Mouse (Mus musculus): ENCODE data around the gene Nlrp6. TPM values are rescaled to one million over a fixed set of nuclear protein-coding genes. Genes with fewer than 3 reads are reported as not detected.
"Not testable (repeated sequence)": the region's sequence is repeated elsewhere in the genome, so short reads cannot be mapped to it uniquely, and the experiment has no call there.

Nlrp6 gene
- polyA plus RNA-seq, 1 experiment from 2014 or later, result 1.2 TPM

- peak within 1 kb of the TSS; percentile 46 for H3K4me2 ChIP-seq
- H3K9me3 ChIP-seq (replicated peaks), result no peaks in the 10 kb centered on the region
- no peaks in the 10 kb centered on the region for H3K27me3 ChIP-seq
- peak within 1 kb of the TSS; percentile 21 for H3K4me3 ChIP-seq (replicated peaks)
- peaks cover 39% of the 10 kb centered on the region for H3K4me1 ChIP-seq
- peak within 1 kb of the TSS; percentile 70 for H3K27ac ChIP-seq
- H3K36me3 ChIP-seq, result no peaks in the 10 kb centered on the region
- ATAC-seq (replicated peaks; ENCODE audit: low FRiP score), result no peak
- H3K9ac ChIP-seq, result no peak within 1 kb of the TSS
- 86% methylated on average over 4 of the region's 4 CpGs for WGBS
Measured at GRCm38 (mm10) chr7:140966921-140967320, 46.2 kb downstream of the Nlrp6 start, which contains the start of gene Ifitm1. Gene Ifitm1, plus strand, starts transcription at chr7:140967221.

DNA sequence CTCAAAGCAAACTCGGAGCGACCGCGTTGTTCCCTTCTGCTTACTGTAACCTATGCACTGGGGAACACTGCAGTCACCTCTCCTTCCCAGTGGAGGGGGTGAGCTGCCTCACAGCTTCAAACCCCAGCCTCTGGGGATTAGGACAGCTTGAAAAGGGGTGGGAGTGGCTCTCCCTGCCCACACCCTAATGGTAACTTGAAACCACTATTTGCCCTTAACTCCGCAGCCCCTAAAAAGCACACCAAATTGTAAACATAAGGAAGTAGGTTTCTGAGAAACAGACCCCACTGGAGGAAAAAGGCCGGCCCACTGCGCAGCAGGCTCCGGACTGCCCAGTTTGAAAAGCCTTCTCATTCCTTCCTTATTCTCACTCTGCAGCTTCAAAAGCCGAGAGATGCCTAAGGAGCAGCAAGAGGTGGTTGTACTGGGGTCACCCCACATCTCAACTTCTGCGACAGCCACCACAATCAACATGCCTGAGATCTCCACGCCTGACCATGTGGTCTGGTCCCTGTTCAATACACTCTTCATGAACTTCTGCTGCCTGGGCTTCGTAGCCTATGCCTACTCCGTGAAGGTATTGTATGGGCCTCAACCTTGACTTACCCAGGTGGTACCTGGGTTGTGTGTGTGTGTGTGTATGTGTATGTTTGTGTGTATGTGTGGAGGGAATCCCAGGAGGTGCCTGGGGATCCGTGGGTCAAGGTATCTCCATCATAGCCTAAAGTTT, 47.3 kb downstream of the Nlrp6 start:
- Histone ChIP-seq H3K36me3 (no peaks in the 10 kb centered on the region), H3K27me3 (no peaks in the 10 kb centered on the region), H3K4me2 (peak overlapping the region; percentile 46), H3K27ac (peak overlapping the region; percentile 70), H3K4me1 (peaks cover 40% of the 10 kb centered on the region), H3K9me3 (replicated peaks) (no peaks in the 10 kb centered on the region), H3K9ac (no peak overlapping the region), H3K4me3 (replicated peaks) (peak overlapping the region; percentile 21)
- peak; percentile 74 for ATAC-seq (replicated peaks; ENCODE audit: low FRiP score)
- WGBS, result 9% methylated on average over 14 of the region's 14 CpGs

DNA sequence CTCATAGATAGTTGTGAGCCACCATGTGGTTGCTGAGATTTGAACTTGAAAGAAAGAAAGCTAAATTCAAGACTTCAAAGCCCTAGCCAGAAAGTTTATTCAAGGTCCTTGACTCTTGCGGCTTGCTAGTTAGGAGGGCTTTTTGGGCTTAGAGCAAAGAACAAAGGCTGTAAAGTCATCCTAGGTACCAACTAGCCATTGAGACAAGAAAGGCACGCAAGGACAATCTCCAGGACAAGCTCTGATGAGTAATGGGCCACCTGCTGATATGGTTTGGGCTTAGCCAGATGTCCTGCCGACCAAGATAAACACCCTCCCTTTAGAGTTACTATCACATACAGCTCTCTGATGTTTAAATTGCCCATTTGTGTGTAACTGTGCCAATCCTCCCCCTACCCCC, 48.0 kb downstream of the Nlrp6 start:
- H3K9ac ChIP-seq; H3K27me3 ChIP-seq; H3K27ac ChIP-seq; H3K36me3 ChIP-seq; H3K9me3 ChIP-seq (replicated peaks); H3K4me3 ChIP-seq (replicated peaks); ATAC-seq (replicated peaks; ENCODE audit: low FRiP score): not testable (repeated sequence)
- 31% methylated on average over 3 of the region's 3 CpGs for WGBS
- Histone ChIP-seq H3K4me2 (peak overlapping the region; percentile 46; the same call in 1 of the 2 replicates), H3K4me1 (peaks cover 47% of the 10 kb centered on the region)

DNA sequence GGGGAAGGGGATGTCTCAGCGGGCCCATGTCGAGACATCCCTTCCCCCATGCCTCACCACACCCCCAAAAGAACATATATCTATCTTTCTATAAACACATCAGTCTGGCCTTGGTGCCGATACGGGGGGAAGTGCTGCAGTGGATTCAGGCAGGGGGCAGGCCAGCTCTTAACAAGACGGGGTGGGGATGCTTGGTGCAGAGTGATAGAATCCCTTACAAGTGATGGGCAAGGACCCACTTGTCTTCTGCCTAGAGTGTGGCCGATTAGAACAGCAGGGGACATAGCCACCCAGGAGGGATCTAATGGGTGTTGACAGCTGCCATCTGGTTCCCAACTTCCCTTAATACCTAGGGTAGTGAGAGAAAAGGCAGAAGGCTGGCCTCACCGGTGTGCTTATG, 50.2 kb downstream of the Nlrp6 start:
- no peak for ATAC-seq (replicated peaks; ENCODE audit: low FRiP score)
- peaks cover 58% of the 10 kb centered on the region for H3K4me1 ChIP-seq
- H3K27ac ChIP-seq, result peak overlapping the region; percentile 69; the same call in 1 of the 2 replicates
- H3K4me3 ChIP-seq (replicated peaks), result no peak overlapping the region
- no peak overlapping the region for H3K4me2 ChIP-seq
- H3K9ac ChIP-seq, result no peak overlapping the region
- H3K36me3 ChIP-seq, result no peaks in the 10 kb centered on the region
- WGBS, result 44% methylated on average over 7 of the region's 7 CpGs
- no peaks in the 10 kb centered on the region for H3K27me3 ChIP-seq
- no peaks in the 10 kb centered on the region for H3K9me3 ChIP-seq (replicated peaks)

DNA sequence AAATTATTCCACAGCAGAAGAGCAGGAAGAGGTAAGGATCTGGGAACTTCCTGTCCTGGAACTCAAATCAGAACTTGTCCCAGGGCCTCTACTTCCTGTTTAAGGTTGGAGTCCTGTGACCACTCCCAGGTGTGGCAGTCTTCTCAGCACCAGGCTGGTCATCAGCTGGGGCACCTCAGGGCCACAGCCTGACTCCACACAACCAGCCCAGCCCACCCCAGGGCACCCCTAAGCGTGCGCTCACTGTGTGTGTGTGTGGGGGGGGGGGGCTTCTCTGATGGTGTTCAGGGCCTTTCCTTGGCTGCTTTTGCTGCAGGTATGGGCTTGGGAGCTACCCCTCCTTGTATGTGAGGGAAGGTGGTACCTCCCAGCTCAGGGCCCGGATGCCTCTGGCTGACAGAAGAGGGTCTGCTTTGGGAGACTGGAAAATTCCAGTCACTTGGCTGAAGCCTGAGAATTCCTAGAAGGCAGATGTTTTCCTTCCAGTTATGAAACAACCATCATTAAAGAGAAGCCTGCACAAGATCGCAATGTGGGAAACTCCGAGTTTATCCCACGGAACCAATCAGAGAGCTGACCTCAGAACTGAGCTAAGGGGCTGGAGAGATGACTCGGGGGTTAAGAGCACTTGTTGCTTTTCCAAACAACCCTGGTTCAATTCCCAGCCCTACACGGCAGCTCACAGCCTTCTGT, 50.9 kb downstream of the Nlrp6 start:
- H3K4me1 ChIP-seq, result peaks cover 58% of the 10 kb centered on the region
- H3K36me3 ChIP-seq, result no peaks in the 10 kb centered on the region
- H3K4me2 ChIP-seq, result no peak overlapping the region
- H3K4me3 ChIP-seq (replicated peaks), result no peak overlapping the region
- H3K27me3 ChIP-seq, result no peaks in the 10 kb centered on the region
- H3K27ac ChIP-seq, result peak overlapping the region; percentile 69
- no peak; the same call in 1 of the 2 replicates for ATAC-seq (replicated peaks; ENCODE audit: low FRiP score)
- H3K9ac ChIP-seq, result no peak overlapping the region
- WGBS, result 58% methylated on average over 8 of the region's 8 CpGs
- no peaks in the 10 kb centered on the region for H3K9me3 ChIP-seq (replicated peaks)

DNA sequence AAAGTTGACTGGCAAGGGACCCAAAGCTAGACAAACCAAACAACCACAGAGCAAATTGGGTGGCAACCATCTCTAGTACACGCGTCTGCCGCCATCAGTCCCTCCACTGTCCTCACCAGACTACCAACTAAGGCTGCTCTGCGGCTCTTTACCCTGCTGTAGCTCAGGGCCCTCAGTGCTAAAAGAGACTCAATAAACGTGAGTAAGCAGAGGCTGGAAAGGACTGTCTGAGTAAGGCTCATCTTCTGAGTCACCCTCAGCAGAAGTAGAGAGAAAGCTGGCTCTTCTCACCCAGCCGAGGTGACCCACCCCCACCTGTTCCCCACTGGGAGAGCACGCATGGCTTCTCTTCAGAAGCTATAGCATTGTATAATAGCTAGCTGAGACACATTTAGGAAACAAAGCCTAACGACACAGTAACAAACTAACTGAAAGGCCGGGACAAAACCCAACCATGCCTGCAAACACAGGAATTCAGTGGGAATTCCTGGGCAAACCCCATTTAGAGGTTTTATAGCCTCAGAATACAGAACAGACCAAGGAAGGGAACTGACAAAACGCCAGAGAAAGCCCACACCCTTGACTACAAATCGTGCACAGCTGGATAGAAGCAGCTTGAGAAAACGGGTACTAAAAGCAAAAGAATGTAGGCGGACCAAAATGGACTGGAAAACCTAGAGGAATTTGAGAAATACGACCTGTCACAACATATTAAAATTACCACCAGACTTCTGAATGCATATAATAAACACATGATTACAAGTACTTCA, 52.9 kb downstream of the Nlrp6 start:
- ATAC-seq (replicated peaks; ENCODE audit: low FRiP score), result no peak
- H3K9ac ChIP-seq, result no peak overlapping the region
- peaks cover 47% of the 10 kb centered on the region for H3K4me1 ChIP-seq
- no peak overlapping the region for H3K4me3 ChIP-seq (replicated peaks)
- no peaks in the 10 kb centered on the region for H3K27me3 ChIP-seq
- peak overlapping the region; percentile 66 for H3K27ac ChIP-seq
- H3K4me2 ChIP-seq, result no peak overlapping the region
- no peaks in the 10 kb centered on the region for H3K9me3 ChIP-seq (replicated peaks)
- WGBS, result 34% methylated on average over 14 of the region's 14 CpGs
- H3K36me3 ChIP-seq, result no peaks in the 10 kb centered on the region

DNA sequence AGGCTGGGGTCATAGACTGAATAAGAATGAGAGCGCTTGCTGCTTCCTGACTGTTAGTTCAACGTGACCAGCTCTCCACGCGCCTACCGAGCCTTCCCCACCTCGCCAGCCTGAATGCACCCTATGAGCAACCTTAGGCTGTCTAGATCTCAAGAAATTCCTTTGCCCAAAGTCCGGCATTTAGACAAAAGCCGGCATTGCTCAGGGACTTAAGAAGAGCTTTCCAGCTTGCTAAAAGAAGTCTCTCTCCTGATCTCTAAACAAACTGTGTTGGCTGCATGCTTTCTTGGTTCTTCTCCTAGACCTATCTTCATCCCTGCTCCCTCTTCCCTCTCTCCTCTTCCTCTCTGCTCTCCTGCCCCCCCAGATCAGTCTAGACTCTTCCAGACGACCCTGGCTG, 54.2 kb downstream of the Nlrp6 start:
- 0 out of 2 replicates have a peak overlapping the region, but pooled peaks have one; percentile 0 for H3K27ac ChIP-seq
- no peak for ATAC-seq (replicated peaks; ENCODE audit: low FRiP score)

GRCm38 (mm10) chr7:140975465-140975864, 54.8 kb downstream of the Nlrp6 start:
- ATAC-seq (replicated peaks; ENCODE audit: low FRiP score), result no peak
- Histone ChIP-seq H3K9me3 (replicated peaks) (no peaks in the 10 kb centered on the region), H3K4me2 (no peak overlapping the region), H3K27me3 (no peaks in the 10 kb centered on the region), H3K4me1 (peaks cover 33% of the 10 kb centered on the region), H3K36me3 (no peaks in the 10 kb centered on the region), H3K9ac (no peak overlapping the region), H3K27ac (no peak overlapping the region), H3K4me3 (replicated peaks) (no peak overlapping the region)
- WGBS, result 40% methylated on average over 3 of the region's 3 CpGs

More for the DNA sequence above, 54.2 kb downstream of the Nlrp6 start:
- Histone ChIP-seq H3K4me1 (peaks cover 34% of the 10 kb centered on the region), H3K9ac (no peak overlapping the region), H3K27me3 (no peaks in the 10 kb centered on the region), H3K4me2 (no peak overlapping the region), H3K4me3 (replicated peaks) (no peak overlapping the region), H3K36me3 (no peaks in the 10 kb centered on the region), H3K9me3 (replicated peaks) (no peaks in the 10 kb centered on the region)
- whole genome bisulfite sequencing, result 28% methylated on average over 9 of the region's 9 CpGs

DNA sequence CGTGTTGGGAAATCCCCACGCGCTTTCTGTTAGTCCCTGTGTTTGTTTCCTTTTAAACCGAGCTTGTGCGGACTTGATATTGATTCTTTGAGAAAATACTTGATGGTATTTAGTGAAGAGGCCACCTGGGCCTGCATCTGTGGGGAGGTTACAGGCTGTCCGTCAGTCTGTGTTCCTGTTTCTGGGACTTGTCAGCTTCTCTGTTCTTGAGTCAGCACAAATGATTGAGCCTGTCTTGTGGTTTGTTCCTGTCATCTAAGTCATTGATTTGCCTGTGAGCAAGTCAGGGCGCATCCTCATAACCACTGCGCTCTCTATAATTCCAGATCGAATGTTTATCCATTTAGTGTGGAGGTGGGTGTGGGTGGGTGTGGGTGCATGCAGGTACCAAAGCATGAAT, 56.0 kb downstream of the Nlrp6 start:
- H3K4me1 ChIP-seq, result peaks cover 21% of the 10 kb centered on the region
- H3K9ac ChIP-seq; H3K27me3 ChIP-seq; H3K9me3 ChIP-seq (replicated peaks); H3K4me2 ChIP-seq; H3K36me3 ChIP-seq; H3K27ac ChIP-seq; H3K4me3 ChIP-seq (replicated peaks); ATAC-seq (replicated peaks; ENCODE audit: low FRiP score): not testable (repeated sequence)
- WGBS, result 92% methylated on average over 9 of the region's 9 CpGs

Other genes with a start within 250 kb of the Nlrp6 start
- gene Olfr45, start 239.0 kb upstream of the Nlrp6 start, polyA plus RNA-seq (2015; fragmentation: Nextera tagmentation; extraction: Ambion mirVana), result not detected in 2 replicates
- not detected in 2 replicates for gene Olfr541, start 223.6 kb upstream of the Nlrp6 start, polyA plus RNA-seq (2015; fragmentation: Nextera tagmentation; extraction: Ambion mirVana)
- 0.42 and 0.49 TPM in 2 replicates for gene Cyp2e1, start 157.2 kb upstream of the Nlrp6 start, polyA plus RNA-seq (2015; fragmentation: Nextera tagmentation; extraction: Ambion mirVana)
- 0.10 and 0.22 TPM in 2 replicates for gene Syce1, start 133.1 kb upstream of the Nlrp6 start, polyA plus RNA-seq (2015; fragmentation: Nextera tagmentation; extraction: Ambion mirVana)
- 1.7 and 1.8 TPM in 2 replicates for gene Zfp941, start 98.7 kb upstream of the Nlrp6 start, polyA plus RNA-seq (2015; fragmentation: Nextera tagmentation; extraction: Ambion mirVana)
- gene Urah, start 85.9 kb upstream of the Nlrp6 start, polyA plus RNA-seq (2015; fragmentation: Nextera tagmentation; extraction: Ambion mirVana), result 0.62 and 0.82 TPM in 2 replicates
- gene Scgb1c1, start 75.4 kb upstream of the Nlrp6 start, polyA plus RNA-seq (2015; fragmentation: Nextera tagmentation; extraction: Ambion mirVana), result not detected in 2 replicates
- 0.12 TPM in 1 of 2 replicates, not detected in the other for gene Odf3, start 73.1 kb upstream of the Nlrp6 start, polyA plus RNA-seq (2015; fragmentation: Nextera tagmentation; extraction: Ambion mirVana)
- gene Gm45785, start 64.6 kb upstream of the Nlrp6 start, polyA plus RNA-seq (2015; fragmentation: Nextera tagmentation; extraction: Ambion mirVana), result not detected in 2 replicates
- 54.8 and 59.7 TPM in 2 replicates for gene Ric8a, start 63.9 kb upstream of the Nlrp6 start, polyA plus RNA-seq (2015; fragmentation: Nextera tagmentation; extraction: Ambion mirVana)
- gene Bet1l, start 63.3 kb upstream of the Nlrp6 start, polyA plus RNA-seq (2015; fragmentation: Nextera tagmentation; extraction: Ambion mirVana), result 35.9 and 37.2 TPM in 2 replicates
- gene Psmd13, start 38.9 kb upstream of the Nlrp6 start, polyA plus RNA-seq (2015; fragmentation: Nextera tagmentation; extraction: Ambion mirVana), result 241 and 246 TPM in 2 replicates
- 32.5 and 36.3 TPM in 2 replicates for gene Sirt3, start 38.6 kb upstream of the Nlrp6 start, polyA plus RNA-seq (2015; fragmentation: Nextera tagmentation; extraction: Ambion mirVana)
- 3.9 and 4.8 TPM in 2 replicates for gene Cox8b, start 20.5 kb upstream of the Nlrp6 start, polyA plus RNA-seq (2015; fragmentation: Nextera tagmentation; extraction: Ambion mirVana)
- gene Pgghg, start 20.5 kb downstream of the Nlrp6 start, polyA plus RNA-seq (2015; fragmentation: Nextera tagmentation; extraction: Ambion mirVana), result 19.5 and 23.5 TPM in 2 replicates
- gene Ifitm5, start 29.4 kb downstream of the Nlrp6 start, polyA plus RNA-seq (2015; fragmentation: Nextera tagmentation; extraction: Ambion mirVana), result 4.3 and 21.7 TPM in 2 replicates
- gene Gm45717, start 35.0 kb downstream of the Nlrp6 start, polyA plus RNA-seq (2015; fragmentation: Nextera tagmentation; extraction: Ambion mirVana), result 0.39 TPM in 1 of 2 replicates, not detected in the other
- gene Ifitm2, start 35.1 kb downstream of the Nlrp6 start, polyA plus RNA-seq (2015; fragmentation: Nextera tagmentation; extraction: Ambion mirVana), result 897 and 954 TPM in 2 replicates
- gene Ifitm1, start 46.3 kb downstream of the Nlrp6 start, polyA plus RNA-seq (2015; fragmentation: Nextera tagmentation; extraction: Ambion mirVana), result 55.2 and 59.7 TPM in 2 replicates
- gene Ifitm3, start 89.9 kb downstream of the Nlrp6 start, polyA plus RNA-seq (2015; fragmentation: Nextera tagmentation; extraction: Ambion mirVana), result 187 and 205 TPM in 2 replicates
- gene Ifitm6, start 97.0 kb downstream of the Nlrp6 start, polyA plus RNA-seq (2015; fragmentation: Nextera tagmentation; extraction: Ambion mirVana), result 1.3 and 2.2 TPM in 2 replicates
- not detected in 2 replicates for gene Gm17387, start 108.2 kb downstream of the Nlrp6 start, polyA plus RNA-seq (2015; fragmentation: Nextera tagmentation; extraction: Ambion mirVana)
- gene B4galnt4, start 140.2 kb downstream of the Nlrp6 start, polyA plus RNA-seq (2015; fragmentation: Nextera tagmentation; extraction: Ambion mirVana), result 12.4 and 15.4 TPM in 2 replicates
- 7.8 and 7.9 TPM in 2 replicates for gene Pkp3, start 157.3 kb downstream of the Nlrp6 start, polyA plus RNA-seq (2015; fragmentation: Nextera tagmentation; extraction: Ambion mirVana)
- 20.8 and 24.7 TPM in 2 replicates for gene Sigirr, start 179.7 kb downstream of the Nlrp6 start, polyA plus RNA-seq (2015; fragmentation: Nextera tagmentation; extraction: Ambion mirVana)
- gene Ano9, start 196.9 kb downstream of the Nlrp6 start, polyA plus RNA-seq (2015; fragmentation: Nextera tagmentation; extraction: Ambion mirVana), result 6.0 TPM in 2 replicates
- 79.9 and 83.4 TPM in 2 replicates for gene Ptdss2, start 201.5 kb downstream of the Nlrp6 start, polyA plus RNA-seq (2015; fragmentation: Nextera tagmentation; extraction: Ambion mirVana)